Mouse (Mus musculus) kidney, adult 11 months (tissue): ENCODE measurements at regions not wholly inside any gene's neighbourhood (a gene's known extent, or its start where the extent isn't known, plus 50 kb on each side); places are given as distances from the start of the nearest gene placed in this dataset.
"Not testable (repeated sequence)": the region's sequence is repeated elsewhere in the genome, so short reads cannot be mapped to it uniquely, and the experiment has no call there.

Experiments used
- DNase-seq: peaks from one replicate; pipeline ENCODE4 v3.0.0; 2022

GRCm38 (mm10) chr15:53984006-53984405 lies 99.3 kb downstream of the Gm7489 start:
- DNase-seq = not testable (repeated sequence)

- no peak for DNase-seq
Observed at GRCm38 (mm10) chr15:53989888-53990287, 105.2 kb downstream of the Gm7489 start.

GRCm38 (mm10) chr15:53995199-53995868 lies 110.6 kb downstream of the Gm7489 start:
- no peak for DNase-seq

GRCm38 (mm10) chr15:53998600-53999290 lies 114.0 kb downstream of the Gm7489 start:
- no peak for DNase-seq

GRCm38 (mm10) chr15:54033756-54034155 lies 149.1 kb downstream of the Gm7489 start:
- DNase-seq = no peak

GRCm38 (mm10) chr15:54050711-54051110 lies 166.0 kb downstream of the Gm7489 start:
- no peak for DNase-seq

- DNase-seq = peak; percentile 21
Observed at GRCm38 (mm10) chr15:54070005-54070634, 185.4 kb downstream of the Gm7489 start.

- no peak for DNase-seq
Observed at GRCm38 (mm10) chr15:54071732-54072131, 187.0 kb downstream of the Gm7489 start.

GRCm38 (mm10) chr15:54091301-54091700 lies 206.6 kb downstream of the Gm7489 start:
- no peak for DNase-seq

GRCm38 (mm10) chr15:54092386-54092785 lies 207.7 kb downstream of the Gm7489 start:
- DNase-seq = no peak

- DNase-seq = no peak
Observed at GRCm38 (mm10) chr15:54097498-54097897, 212.8 kb downstream of the Gm7489 start.

GRCm38 (mm10) chr15:54112406-54112805 lies 227.7 kb downstream of the Gm7489 start:
- no peak for DNase-seq

GRCm38 (mm10) chr15:54114096-54114512 lies 229.4 kb downstream of the Gm7489 start:
- DNase-seq = no peak

- no peak for DNase-seq
Observed at GRCm38 (mm10) chr15:54117967-54118538, 233.3 kb downstream of the Gm7489 start.

GRCm38 (mm10) chr15:54120456-54120855 lies 235.8 kb downstream of the Gm7489 start:
- DNase-seq = no peak

- peak; percentile 4 for DNase-seq
Observed at GRCm38 (mm10) chr15:54164350-54164749, 279.6 kb downstream of the Gm7489 start.

- DNase-seq = no peak
Observed at GRCm38 (mm10) chr15:54167842-54168361, 283.2 kb downstream of the Gm7489 start.

GRCm38 (mm10) chr15:54177221-54177620 lies 292.5 kb downstream of the Gm7489 start:
- DNase-seq = no peak

GRCm38 (mm10) chr15:54177791-54178190 lies 293.1 kb downstream of the Gm7489 start:
- no peak for DNase-seq
